Mouse (Mus musculus): ENCODE data around the gene Chtop.

DNA sequence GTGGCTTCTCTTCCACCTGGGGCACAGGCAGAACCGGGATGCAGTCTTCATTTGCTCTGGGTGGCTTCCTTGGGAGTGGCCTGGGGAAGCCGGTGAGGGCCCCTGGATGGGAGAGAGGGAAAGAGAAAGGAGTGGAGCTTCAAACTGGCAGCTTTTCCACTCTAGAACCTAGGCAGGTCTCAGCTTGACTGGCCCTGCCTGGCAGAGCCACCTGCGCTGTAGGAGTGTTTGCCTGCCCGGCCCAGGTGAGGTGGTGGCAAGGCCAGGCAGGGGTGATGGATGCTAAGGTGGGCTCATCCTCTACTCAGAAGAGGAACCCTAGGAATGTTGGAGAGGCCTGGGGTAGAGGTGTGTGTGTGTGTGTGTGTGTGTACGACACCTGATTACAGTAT is 28.6 kb upstream of the Chtop start:
- TF ChIP-seq CTCF (IDR thresholded peaks at IDR 0.05; ENCODE audit: low read depth), result no peak
- TF ChIP-seq EP300 (IDR thresholded peaks at IDR 0.05; ENCODE audit: low read depth), result no peak
